Mouse (Mus musculus): Measurements from ENCODE around the gene 2700081O15Rik.

DNA sequence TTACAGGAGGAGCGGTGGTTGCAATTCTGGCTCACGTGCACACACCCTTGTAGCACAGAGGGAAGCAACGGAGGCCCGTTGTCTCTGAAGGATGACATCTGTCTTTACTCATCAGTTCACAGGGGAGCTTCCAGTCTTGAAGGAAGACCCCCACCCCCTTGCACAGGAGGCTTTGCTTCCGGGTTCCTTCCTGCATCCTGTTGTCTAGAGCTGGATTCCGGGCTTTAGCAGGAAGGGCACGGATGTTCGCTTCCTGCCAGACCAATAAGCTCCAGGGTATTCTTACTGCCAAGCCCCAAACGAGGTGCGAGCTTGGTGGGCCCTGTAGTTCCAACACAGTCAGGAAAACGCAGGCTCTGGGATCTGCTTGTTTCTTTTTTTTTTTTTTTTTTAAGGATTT lies 16.8 kb upstream of the 2700081O15Rik start:
- TF ChIP-seq MAZ (IDR thresholded peaks at IDR 0.05; ENCODE audit: low read depth, low read length) = no peak
- no peak for TF ChIP-seq CTCF (IDR thresholded peaks at IDR 0.05 in 2 of 3, conservative IDR thresholded peaks at IDR 0.05 in 1 of 3; ENCODE audit: control insufficient read depth in 1 of 3, insufficient read depth in 1 of 3, low read depth in 2 of 3, low read length in 3 of 3, poor library complexity in 1 of 3, severe bottlenecking in 1 of 3)
- TF ChIP-seq POLR2A (IDR thresholded peaks at IDR 0.05; ENCODE audit: control insufficient read depth in 1 of 2, insufficient read depth in 1 of 2, low read depth in 1 of 2, low read length in 2 of 2, poor library complexity in 1 of 2) = no peak
- no peak for TF ChIP-seq ZMIZ1 (IDR thresholded peaks at IDR 0.05; ENCODE audit: low read depth, low read length)
- no peak for TF ChIP-seq EP300 (IDR thresholded peaks at IDR 0.05; ENCODE audit: low read depth in 1 of 2, low read length in 2 of 2)
- no peak for TF ChIP-seq ELF1 (IDR thresholded peaks at IDR 0.05; ENCODE audit: low read depth, low read length)
- TF ChIP-seq MYC (IDR thresholded peaks at IDR 0.05; ENCODE audit: low read depth, low read length) = no peak
- TF ChIP-seq ZC3H11A (IDR thresholded peaks at IDR 0.05; ENCODE audit: low read depth, low read length) = no peak
- no peak for TF ChIP-seq E2F4 (IDR thresholded peaks at IDR 0.05; ENCODE audit: borderline replicate concordance, low read depth, low read length)
- TF ChIP-seq USF1 (IDR thresholded peaks at IDR 0.05; ENCODE audit: low read depth, low read length) = no peak
- no peak for TF ChIP-seq ZNF384 (IDR thresholded peaks at IDR 0.05; ENCODE audit: low read depth, low read length)
- no peak for TF ChIP-seq MAX (IDR thresholded peaks at IDR 0.05; ENCODE audit: low read length)
